Mouse (Mus musculus): ENCODE measurements around the gene Mst1. TPM values are rescaled to one million over a fixed set of nuclear protein-coding genes. Genes with fewer than 3 reads are reported as not detected.

The Mst1 gene
- polyA plus RNA-seq, 1 experiment from 2014 or later = 1.6 TPM

DNA sequence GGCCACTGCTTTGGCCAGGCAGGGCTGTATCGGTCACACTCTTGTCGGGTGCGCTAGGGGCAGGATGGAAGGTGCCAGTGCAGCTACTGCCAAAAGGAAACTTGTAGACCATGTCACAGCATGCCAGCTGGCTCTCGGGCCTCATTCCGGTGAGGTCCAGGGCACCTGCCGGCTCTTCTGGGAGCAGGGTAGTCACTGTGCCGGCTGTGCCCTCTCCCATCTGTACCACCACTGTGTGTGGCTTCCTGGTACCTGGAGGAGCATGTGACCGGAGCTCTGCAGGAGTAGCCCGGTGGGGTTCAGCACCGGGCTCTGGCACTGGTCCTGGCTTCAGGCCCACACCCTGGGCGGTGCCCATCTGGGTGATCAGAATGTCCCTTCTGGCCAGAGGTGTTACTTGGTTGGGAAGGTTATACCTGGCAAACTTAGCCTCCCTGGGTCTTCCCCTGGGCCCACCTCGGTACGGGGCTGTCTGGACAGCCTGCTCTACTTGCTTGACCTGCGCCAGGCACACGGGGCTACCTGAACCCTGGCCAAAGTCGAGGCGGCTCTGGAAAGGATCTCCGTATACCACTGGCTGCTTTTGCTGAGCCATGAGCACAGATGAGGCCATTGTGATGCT lies 32.6 kb downstream of the Mst1 start:
- 90% methylated on average over 18 of the region's 18 CpGs for WGBS
- H3K27me3 ChIP-seq (ENCODE audit: insufficient read depth, poor library complexity, severe bottlenecking) = peaks cover 83% of the 10 kb centered on the region

DNA sequence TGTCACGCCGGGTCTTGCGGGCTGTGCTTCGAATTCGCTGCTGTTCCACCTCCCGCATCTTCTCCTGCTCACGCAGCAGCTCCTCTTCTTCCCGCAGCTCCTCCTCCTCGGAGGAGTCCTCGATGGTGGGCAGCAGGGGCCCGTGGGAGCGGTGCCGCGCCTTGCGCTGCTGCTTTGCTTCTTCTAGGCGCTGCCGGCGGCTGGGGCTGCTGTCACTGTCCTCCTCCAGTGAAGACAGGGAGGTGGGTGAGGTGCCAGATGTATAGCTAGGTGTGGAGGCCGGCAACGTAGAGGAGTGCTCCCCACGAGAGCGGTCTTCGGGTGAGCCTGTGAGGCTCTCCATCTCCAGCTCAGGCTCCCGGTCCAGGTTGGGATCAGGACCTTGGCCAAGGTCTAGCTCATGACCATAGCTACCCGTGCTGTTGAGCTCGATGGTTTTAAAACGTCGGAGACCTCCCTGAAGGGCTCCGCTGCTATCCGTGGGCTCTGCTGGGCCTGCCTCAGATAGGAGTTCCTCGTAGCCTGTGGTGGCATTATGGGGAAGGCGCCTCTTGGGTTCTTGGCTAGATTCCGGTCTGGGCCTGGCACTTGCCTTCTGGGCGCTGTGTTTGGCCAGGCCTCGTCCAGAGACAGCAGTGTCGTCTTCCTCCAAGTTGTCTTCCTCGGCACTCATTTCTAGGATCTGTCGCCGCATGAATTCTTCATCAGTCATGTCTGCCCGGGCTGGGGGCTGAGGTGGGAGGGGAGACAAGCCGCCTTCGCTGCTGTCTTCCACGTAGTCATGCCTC lies 35.2 kb downstream of the Mst1 start:
- H3K4me1 ChIP-seq = peaks cover 43% of the 10 kb centered on the region
- no peak for DNase-seq (ENCODE audit: low spot score)
- H3K27me3 ChIP-seq (ENCODE audit: insufficient read depth, poor library complexity, severe bottlenecking) = peaks cover 57% of the 10 kb centered on the region
- no peaks in the 10 kb centered on the region for H3K36me3 ChIP-seq
- H3K4me3 ChIP-seq = no peak overlapping the region; the same call in 1 of the 2 replicates
- H3K9me3 ChIP-seq = no peaks in the 10 kb centered on the region
- WGBS = 60% methylated on average over 43 of the region's 43 CpGs
- no peak overlapping the region for H3K27ac ChIP-seq

More for the DNA sequence above, 32.6 kb downstream of the Mst1 start:
- Histone ChIP-seq H3K4me3 (no peak overlapping the region), H3K27ac (no peak overlapping the region), H3K36me3 (no peaks in the 10 kb centered on the region), H3K4me1 (peaks cover 54% of the 10 kb centered on the region), H3K9me3 (no peaks in the 10 kb centered on the region)
- no peak for DNase-seq (ENCODE audit: low spot score)

DNA sequence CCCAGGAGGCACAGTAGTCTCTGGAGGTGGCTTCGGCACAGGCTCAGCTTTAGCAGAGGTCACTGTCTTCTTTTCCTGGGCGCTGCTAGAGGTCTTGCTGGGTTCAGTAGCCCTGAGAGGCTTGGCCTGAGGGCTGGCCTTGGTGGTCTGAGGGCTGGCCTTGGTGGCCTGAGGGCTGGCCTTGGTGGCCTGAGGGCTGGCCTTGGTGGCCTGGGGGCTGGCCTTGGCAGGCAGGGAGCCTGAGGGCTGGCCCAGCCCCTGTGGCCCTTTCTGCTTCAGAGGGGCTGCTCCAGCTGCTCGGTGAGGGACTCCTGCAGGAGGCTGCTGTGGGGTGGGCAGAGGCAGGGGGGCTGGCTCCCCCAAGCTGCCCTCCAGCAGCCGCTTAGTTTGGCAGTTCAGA lies 36.9 kb downstream of the Mst1 start:
- no peaks in the 10 kb centered on the region for H3K36me3 ChIP-seq
- H3K27me3 ChIP-seq (ENCODE audit: insufficient read depth, poor library complexity, severe bottlenecking) = peaks cover 42% of the 10 kb centered on the region
- WGBS = 49% methylated on average over 4 of the region's 4 CpGs
- peaks cover 35% of the 10 kb centered on the region for H3K4me1 ChIP-seq
- H3K4me3 ChIP-seq = no peak overlapping the region
- DNase-seq (ENCODE audit: low spot score) = no peak
- H3K9me3 ChIP-seq = no peaks in the 10 kb centered on the region
- H3K27ac ChIP-seq = peak overlapping the region; percentile 71

- H3K27me3 ChIP-seq (ENCODE audit: insufficient read depth, poor library complexity, severe bottlenecking) = peaks cover 14% of the 10 kb centered on the region
These were observed 39.7 kb downstream of the Mst1 start for GRCm38 (mm10) chr9:108119891-108120411.

GRCm38 (mm10) chr9:108120671-108121070 lies 40.4 kb downstream of the Mst1 start:
- Histone ChIP-seq H3K9me3 (no peaks in the 10 kb centered on the region), H3K27me3 (ENCODE audit: insufficient read depth, poor library complexity, severe bottlenecking) (peaks cover 11% of the 10 kb centered on the region), H3K4me1 (peaks cover 29% of the 10 kb centered on the region), H3K36me3 (no peaks in the 10 kb centered on the region), H3K27ac (peak overlapping the region; percentile 90), H3K4me3 (no peak overlapping the region)
- DNase-seq (ENCODE audit: low spot score) = no peak
- WGBS = 94% methylated on average over 8 of the region's 8 CpGs

More at GRCm38 (mm10) chr9:108119891-108120411, 39.7 kb downstream of the Mst1 start:
- H3K4me1 ChIP-seq = peaks cover 32% of the 10 kb centered on the region
- no peaks in the 10 kb centered on the region for H3K9me3 ChIP-seq
- peak overlapping the region; percentile 90 for H3K27ac ChIP-seq
- H3K4me3 ChIP-seq = peak overlapping the region; percentile 19
- 34% methylated on average over 9 of the region's 11 CpGs for WGBS
- H3K36me3 ChIP-seq = no peaks in the 10 kb centered on the region
- DNase-seq (ENCODE audit: low spot score) = peak; percentile 89

GRCm38 (mm10) chr9:108121170-108121969 lies 41.1 kb downstream of the Mst1 start:
- 91% methylated on average over 10 of the region's 10 CpGs for WGBS
- H3K4me1 ChIP-seq = peaks cover 36% of the 10 kb centered on the region
- no peak for DNase-seq (ENCODE audit: low spot score)

DNA sequence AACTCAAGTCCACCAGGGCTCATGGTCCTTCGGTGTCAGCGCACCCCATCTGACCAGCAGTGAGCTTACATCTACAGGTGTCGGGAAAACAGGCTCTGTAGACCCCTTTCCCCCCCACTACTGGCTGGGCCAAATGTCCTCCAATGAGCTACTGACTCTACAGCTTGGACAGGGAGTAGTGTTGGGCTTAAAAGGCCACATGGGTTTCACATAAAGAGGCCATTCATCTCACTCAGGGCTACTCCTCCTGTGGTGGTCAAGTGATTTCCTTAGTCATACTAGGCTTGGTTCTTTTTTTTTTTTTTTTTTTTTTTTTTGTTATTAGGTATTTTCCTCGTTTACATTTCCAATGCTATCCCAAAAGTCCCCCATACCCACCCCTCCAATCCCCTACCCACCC lies 43.7 kb downstream of the Mst1 start:
- Histone ChIP-seq H3K4me1 (peaks cover 41% of the 10 kb centered on the region), H3K9me3 (no peaks in the 10 kb centered on the region), H3K4me3 (no peak overlapping the region), H3K27ac (no peak overlapping the region), H3K36me3 (no peaks in the 10 kb centered on the region; the same call in 1 of the 2 replicates), H3K27me3 (ENCODE audit: insufficient read depth, poor library complexity, severe bottlenecking) (0 out of 2 replicates have a peak, but pooled peaks cover 11% of the 10 kb centered on the region)
- 87% methylated on average over 4 of the region's 4 CpGs for WGBS
- no peak for DNase-seq (ENCODE audit: low spot score)

More at GRCm38 (mm10) chr9:108121170-108121969, 41.1 kb downstream of the Mst1 start:
- no peak overlapping the region for H3K4me3 ChIP-seq
- H3K27me3 ChIP-seq (ENCODE audit: insufficient read depth, poor library complexity, severe bottlenecking) = peaks cover 11% of the 10 kb centered on the region; the same call in 1 of the 2 replicates
- H3K9me3 ChIP-seq = no peaks in the 10 kb centered on the region
- H3K27ac ChIP-seq = peak overlapping the region; percentile 90
- no peaks in the 10 kb centered on the region; the same call in 1 of the 2 replicates for H3K36me3 ChIP-seq

- Histone ChIP-seq H3K27me3 (ENCODE audit: insufficient read depth, poor library complexity, severe bottlenecking) (peaks cover 11% of the 10 kb centered on the region; the same call in 1 of the 2 replicates), H3K4me3 (no peak overlapping the region), H3K36me3 (no peaks in the 10 kb centered on the region; the same call in 1 of the 2 replicates), H3K9me3 (no peaks in the 10 kb centered on the region), H3K4me1 (peaks cover 26% of the 10 kb centered on the region), H3K27ac (no peak overlapping the region)
- WGBS = 83% methylated on average over 8 of the region's 8 CpGs
- no peak for DNase-seq (ENCODE audit: low spot score)
These were observed 45.5 kb downstream of the Mst1 start for GRCm38 (mm10) chr9:108125731-108126130.

- H3K36me3 ChIP-seq = no peaks in the 10 kb centered on the region; the same call in 1 of the 2 replicates
- DNase-seq (ENCODE audit: low spot score) = no peak
- H3K27ac ChIP-seq = peak overlapping the region; percentile 36
- H3K9me3 ChIP-seq = no peaks in the 10 kb centered on the region
- peaks cover 25% of the 10 kb centered on the region for H3K4me1 ChIP-seq
- no peak overlapping the region for H3K4me3 ChIP-seq
- 83% methylated on average over 17 of the region's 17 CpGs for WGBS
- H3K27me3 ChIP-seq (ENCODE audit: insufficient read depth, poor library complexity, severe bottlenecking) = peaks cover 11% of the 10 kb centered on the region; the same call in 1 of the 2 replicates
These were observed 46.4 kb downstream of the Mst1 start for GRCm38 (mm10) chr9:108126436-108127180.

GRCm38 (mm10) chr9:108128248-108128647 lies 48.0 kb downstream of the Mst1 start:
- H3K36me3 ChIP-seq = no peaks in the 10 kb centered on the region; the same call in 1 of the 2 replicates
- DNase-seq (ENCODE audit: low spot score) = no peak
- WGBS = 64% methylated on average over 11 of the region's 11 CpGs
- no peaks in the 10 kb centered on the region for H3K9me3 ChIP-seq
- H3K27me3 ChIP-seq (ENCODE audit: insufficient read depth, poor library complexity, severe bottlenecking) = peaks cover 11% of the 10 kb centered on the region
- no peak overlapping the region for H3K27ac ChIP-seq
- H3K4me3 ChIP-seq = no peak overlapping the region
- peaks cover 25% of the 10 kb centered on the region for H3K4me1 ChIP-seq

GRCm38 (mm10) chr9:108129042-108129948 lies 49.1 kb downstream of the Mst1 start:
- no peak for DNase-seq (ENCODE audit: low spot score)
- H3K27me3 ChIP-seq (ENCODE audit: insufficient read depth, poor library complexity, severe bottlenecking) = peaks cover 11% of the 10 kb centered on the region
- WGBS = 70% methylated on average over 13 of the region's 13 CpGs
- H3K4me3 ChIP-seq = no peak overlapping the region
- H3K36me3 ChIP-seq = no peaks in the 10 kb centered on the region; the same call in 1 of the 2 replicates
- H3K9me3 ChIP-seq = no peaks in the 10 kb centered on the region
- H3K27ac ChIP-seq = no peak overlapping the region
- peaks cover 25% of the 10 kb centered on the region for H3K4me1 ChIP-seq
